Mouse (Mus musculus): ENCODE measurements around the gene Peli2.

GRCm38 (mm10) chr14:48196804-48197203 is 76.2 kb downstream of the Peli2 start:
- no peak for TF ChIP-seq EP300 (IDR thresholded peaks at IDR 0.05)
- TF ChIP-seq CTCF (IDR thresholded peaks at IDR 0.05): no peak
